Mouse (Mus musculus) midbrain, embryonic 14.5 days (tissue): Measurements from ENCODE around the gene Naa30. TPM values are rescaled to one million over a fixed set of nuclear protein-coding genes. Genes with fewer than 3 reads are reported as not detected.
"Not testable (repeated sequence)": the region's sequence is repeated elsewhere in the genome, so short reads cannot be mapped to it uniquely, and the experiment has no call there.

Source experiments
- ATAC-seq: fragments of 200-750 bp; cut with Nextera tagmentation; 2 replicates; pipeline ENCODE4 v1.8.0; 2017; ENCODE audit warnings: moderate number of reproducible peaks, moderate library complexity; ENCODE audit not compliant: low FRiP score, low TSS enrichment
- DNase-seq: peaks from one replicate; pipeline ENCODE4 v3.0.0-alpha.2; 2015
- H3K27ac ChIP-seq: fragments of 300-500 bp; sonication (generic); replicated peaks from 2 replicates; pipeline ENCODE4 v1.5.1; 2014; ENCODE audit warnings: mild to moderate bottlenecking, low read depth, low read length, moderate library complexity
- H3K27me3 ChIP-seq: fragments of 300-500 bp; sonication (generic); 2 replicates; pipeline ENCODE4 v1.6.1; 2014; ENCODE audit warnings: low read length, control low read depth, mixed read lengths; ENCODE audit not compliant: control insufficient read depth, insufficient read depth
- H3K36me3 ChIP-seq: fragments of 300-500 bp; sonication (generic); 2 replicates; pipeline ENCODE4 v1.6.1; 2014; ENCODE audit warnings: low read length, control low read depth; ENCODE audit not compliant: control insufficient read depth, insufficient read depth
- H3K4me1 ChIP-seq: fragments of 300-500 bp; sonication (generic); 2 replicates; pipeline ENCODE4 v1.6.1; 2014; ENCODE audit warnings: mild to moderate bottlenecking, antibody characterized with exemption, low read length, control low read depth; ENCODE audit not compliant: control insufficient read depth, insufficient read depth
- H3K4me2 ChIP-seq: fragments of 300-500 bp; sonication (generic); 2 replicates; pipeline ENCODE4 v1.6.1; 2014; ENCODE audit warnings: mild to moderate bottlenecking, low read length, moderate library complexity
- H3K4me3 ChIP-seq: fragments of 300-500 bp; sonication (generic); replicated peaks from 2 replicates; pipeline ENCODE4 v1.5.1; 2014; ENCODE audit warnings: low read depth, low read length
- H3K9ac ChIP-seq: fragments of 300-500 bp; sonication (generic); replicated peaks from 2 replicates; pipeline ENCODE4 v1.6.1; 2014; ENCODE audit warnings: mild to moderate bottlenecking, low read length, moderate library complexity
- H3K9me3 ChIP-seq: fragments of 300-500 bp; sonication (generic); 2 replicates; pipeline ENCODE4 v1.6.1; 2016; ENCODE audit warnings: low read length, control low read depth, mixed read lengths; ENCODE audit not compliant: control insufficient read depth
- WGBS: fragments of 180-500 bp; shearing (Covaris S2); extraction: QIAGEN DNeasy Blood & Tissue Kit; methylation state at CpG from one replicate; pipeline ENCODE4 v1.1.7; 2014; 5-methylcytosine and 5-hydroxymethylcytosine counted together
- polyA plus RNA-seq: library from polyadenylated mRNA; unstranded; fragments of >200 nt; fragmentation: Nextera tagmentation; extraction: Ambion mirVana; gene quantifications from 2 replicates; pipeline ENCODE4 v1.2.1, GENCODE M21; 2014

Naa30 gene
- polyA plus RNA-seq, 1 experiment from 2014 or later = 22.4 TPM

- 95% methylated on average over 3 of the region's 3 CpGs for WGBS
- not testable (repeated sequence) for H3K27ac ChIP-seq, DNase-seq, H3K4me1 ChIP-seq, H3K9me3 ChIP-seq, H3K9ac ChIP-seq, H3K4me3 ChIP-seq, H3K27me3 ChIP-seq, H3K4me2 ChIP-seq, ATAC-seq, H3K36me3 ChIP-seq
These were observed 38.2 kb downstream of the Naa30 start for GRCm38 (mm10) chr14:49210215-49210614.

DNA sequence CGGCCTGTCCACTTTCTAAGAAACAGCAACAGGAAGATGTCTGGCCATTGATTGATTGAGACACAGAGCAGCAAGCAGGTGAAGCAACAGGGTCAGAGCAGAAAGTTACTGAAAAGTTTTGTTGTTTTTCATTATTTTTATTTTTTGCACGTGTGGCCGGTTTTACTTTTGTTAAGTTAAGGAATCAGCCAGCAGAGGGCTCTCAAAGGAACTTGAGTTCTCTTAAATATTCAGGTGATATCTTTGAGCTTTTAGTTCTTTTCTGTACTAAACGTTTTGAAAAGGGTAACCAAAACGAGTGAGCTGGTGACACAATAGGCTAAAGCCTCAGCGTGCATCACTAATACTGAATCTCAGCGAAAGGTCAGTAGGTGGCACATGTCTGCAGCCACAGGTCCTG is 46.7 kb downstream of the Naa30 start:
- Histone ChIP-seq H3K27me3 (no peaks in the 10 kb centered on the region), H3K9ac (no peak overlapping the region), H3K4me3 (no peak overlapping the region), H3K36me3 (no peaks in the 10 kb centered on the region), H3K27ac (no peak overlapping the region), H3K4me1 (no peaks in the 10 kb centered on the region), H3K4me2 (no peak overlapping the region), H3K9me3 (no peaks in the 10 kb centered on the region)
- no peak for ATAC-seq
- no peak for DNase-seq
- WGBS = 67% methylated on average over 7 of the region's 7 CpGs

DNA sequence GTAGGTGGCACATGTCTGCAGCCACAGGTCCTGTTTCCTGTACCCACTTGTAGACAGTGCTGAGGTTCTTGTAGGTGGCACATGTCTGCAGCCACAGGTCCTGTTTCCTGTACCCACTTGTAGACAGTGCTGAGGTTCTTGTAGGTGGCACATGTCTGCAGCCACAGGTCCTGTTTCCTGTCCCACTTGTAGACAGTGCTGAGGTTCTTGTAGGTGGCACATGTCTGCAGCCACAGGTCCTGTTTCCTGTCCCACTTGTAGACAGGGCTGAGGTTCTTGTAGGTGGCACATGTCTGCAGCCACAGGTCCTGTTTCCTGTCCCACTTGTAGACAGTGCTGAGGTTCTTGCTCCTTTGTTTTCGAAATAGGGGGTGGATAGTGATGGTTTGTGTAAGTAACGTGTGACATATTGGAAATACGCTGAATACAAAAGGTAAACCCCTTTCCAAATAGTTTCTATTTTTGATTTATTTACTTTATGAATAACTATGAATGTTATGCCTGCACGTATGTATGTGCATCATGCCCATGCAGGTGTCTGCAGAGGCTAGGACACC is 47.5 kb downstream of the Naa30 start:
- not testable (repeated sequence) for H3K9me3 ChIP-seq, H3K4me2 ChIP-seq, ATAC-seq, H3K36me3 ChIP-seq, H3K27me3 ChIP-seq, H3K27ac ChIP-seq, H3K4me3 ChIP-seq, DNase-seq, H3K9ac ChIP-seq, H3K4me1 ChIP-seq
- 88% methylated on average over 4 of the region's 4 CpGs for WGBS

GRCm38 (mm10) chr14:49221771-49222170 is 49.7 kb downstream of the Naa30 start:
- Histone ChIP-seq H3K4me2 (no peak overlapping the region), H3K9me3 (no peaks in the 10 kb centered on the region), H3K4me1 (no peaks in the 10 kb centered on the region), H3K4me3 (no peak overlapping the region), H3K27me3 (no peaks in the 10 kb centered on the region), H3K27ac (no peak overlapping the region), H3K9ac (no peak overlapping the region), H3K36me3 (no peaks in the 10 kb centered on the region)
- ATAC-seq (no peak), DNase-seq (no peak)
- WGBS = 88% methylated on average over 2 of the region's 2 CpGs

- no peaks in the 10 kb centered on the region for H3K36me3 ChIP-seq
- no peaks in the 10 kb centered on the region for H3K27me3 ChIP-seq
- H3K9me3 ChIP-seq = no peaks in the 10 kb centered on the region
- no peaks in the 10 kb centered on the region for H3K4me1 ChIP-seq
- H3K4me2 ChIP-seq = no peak overlapping the region
- ATAC-seq (no peak), DNase-seq (no peak)
- H3K9ac ChIP-seq = no peak overlapping the region
- no peak overlapping the region for H3K27ac ChIP-seq
- no peak overlapping the region for H3K4me3 ChIP-seq
- WGBS = 80% methylated on average over 7 of the region's 7 CpGs
These were observed 54.4 kb downstream of the Naa30 start for GRCm38 (mm10) chr14:49226471-49226870.

GRCm38 (mm10) chr14:49226986-49227385 is 55.0 kb downstream of the Naa30 start:
- ATAC-seq (no peak), DNase-seq (peak; percentile 57)
- Histone ChIP-seq H3K4me1 (no peaks in the 10 kb centered on the region), H3K36me3 (no peaks in the 10 kb centered on the region), H3K4me2 (no peak overlapping the region), H3K27me3 (no peaks in the 10 kb centered on the region), H3K9ac (no peak overlapping the region), H3K9me3 (no peaks in the 10 kb centered on the region), H3K4me3 (no peak overlapping the region), H3K27ac (no peak overlapping the region)
- WGBS = 81% methylated on average over 11 of the region's 11 CpGs

- ATAC-seq (no peak), DNase-seq (no peak)
- WGBS = 88% methylated on average over 3 of the region's 3 CpGs
- Histone ChIP-seq H3K36me3 (no peaks in the 10 kb centered on the region), H3K4me1 (no peaks in the 10 kb centered on the region), H3K9me3 (no peaks in the 10 kb centered on the region), H3K4me3 (no peak overlapping the region), H3K4me2 (no peak overlapping the region), H3K9ac (no peak overlapping the region), H3K27me3 (no peaks in the 10 kb centered on the region), H3K27ac (no peak overlapping the region)
These were observed 59.8 kb downstream of the Naa30 start for GRCm38 (mm10) chr14:49231845-49232244.

- no peak overlapping the region for H3K4me3 ChIP-seq
These were observed 62.9 kb downstream of the Naa30 start for GRCm38 (mm10) chr14:49234788-49235515.

DNA sequence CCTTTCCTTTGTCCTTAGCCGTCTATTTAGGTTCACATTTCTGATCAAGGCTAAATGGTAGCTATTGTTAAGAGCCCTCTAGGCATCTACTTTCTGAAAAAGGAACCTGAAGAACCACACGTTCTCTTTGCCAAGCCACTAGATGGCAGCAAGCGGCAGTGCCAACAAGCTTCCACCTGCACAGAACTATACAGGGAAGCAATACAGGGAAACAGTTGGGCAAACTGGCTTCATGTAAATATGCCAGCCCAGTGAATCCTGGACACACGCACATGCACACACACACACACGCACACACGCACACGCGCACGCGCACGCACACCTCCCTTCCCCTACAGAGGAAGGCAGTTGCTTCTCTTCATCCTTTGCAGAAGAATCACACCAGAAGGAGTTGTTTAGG is 66.2 kb downstream of the Naa30 start:
- peak; percentile 83 for ATAC-seq
- Histone ChIP-seq H3K4me1 (no peaks in the 10 kb centered on the region), H3K27ac (no peak overlapping the region), H3K27me3 (no peaks in the 10 kb centered on the region), H3K4me3 (no peak overlapping the region), H3K4me2 (no peak overlapping the region), H3K9me3 (no peaks in the 10 kb centered on the region), H3K36me3 (no peaks in the 10 kb centered on the region), H3K9ac (no peak overlapping the region)
- 41% methylated on average over 11 of the region's 11 CpGs for WGBS
- DNase-seq = peak; percentile 90

More at GRCm38 (mm10) chr14:49234788-49235515, 62.9 kb downstream of the Naa30 start:
- Histone ChIP-seq H3K27me3 (no peaks in the 10 kb centered on the region), H3K9me3 (no peaks in the 10 kb centered on the region), H3K27ac (no peak overlapping the region), H3K36me3 (no peaks in the 10 kb centered on the region), H3K4me2 (no peak overlapping the region), H3K4me1 (no peaks in the 10 kb centered on the region), H3K9ac (no peak overlapping the region)
- 39% methylated on average over 9 of the region's 9 CpGs for WGBS
- ATAC-seq (no peak), DNase-seq (peak; percentile 81)
